Mouse (Mus musculus): ENCODE results near the gene Atp6v1g1. TPM values are rescaled to one million over a fixed set of nuclear protein-coding genes. Genes with fewer than 3 reads are reported as not detected.

Gene Atp6v1g1
- polyA plus RNA-seq, 1 experiment from 2014 or later: 414 TPM

GRCm38 (mm10) chr4:63561861-63562675 is 17.5 kb downstream of the Atp6v1g1 start:
- H3K27ac ChIP-seq (ENCODE audit: low read length): no peak overlapping the region
- no peak for ATAC-seq

GRCm38 (mm10) chr4:63562742-63563141 is 18.2 kb downstream of the Atp6v1g1 start:
- Histone ChIP-seq H3K4me1 (ENCODE audit: control insufficient read depth, insufficient read depth, low read length) (peaks cover 6% of the 10 kb centered on the region; the same call in 1 of the 2 replicates), H3K4me3 (ENCODE audit: low read depth, low read length) (no peak overlapping the region), H3K27me3 (ENCODE audit: control insufficient read depth, insufficient read depth, low read depth, low read length) (no peaks in the 10 kb centered on the region), H3K27ac (ENCODE audit: low read length) (no peak overlapping the region), H3K9ac (ENCODE audit: low read depth, low read length) (no peak overlapping the region), H3K4me2 (ENCODE audit: low read length) (no peak overlapping the region), H3K9me3 (replicated peaks; ENCODE audit: control insufficient read depth, low read length, poor library complexity, severe bottlenecking) (no peaks in the 10 kb centered on the region), H3K36me3 (ENCODE audit: control insufficient read depth, insufficient read depth, low read length) (no peaks in the 10 kb centered on the region)
- no peak for ATAC-seq
- 84% methylated on average over 4 of the region's 4 CpGs for WGBS

More at GRCm38 (mm10) chr4:63561861-63562675, 17.5 kb downstream of the Atp6v1g1 start:
- Histone ChIP-seq H3K4me3 (ENCODE audit: low read depth, low read length) (no peak overlapping the region), H3K4me1 (ENCODE audit: control insufficient read depth, insufficient read depth, low read length) (peaks cover 7% of the 10 kb centered on the region; the same call in 1 of the 2 replicates), H3K4me2 (ENCODE audit: low read length) (no peak overlapping the region), H3K27me3 (ENCODE audit: control insufficient read depth, insufficient read depth, low read depth, low read length) (no peaks in the 10 kb centered on the region), H3K9ac (ENCODE audit: low read depth, low read length) (no peak overlapping the region), H3K36me3 (ENCODE audit: control insufficient read depth, insufficient read depth, low read length) (no peaks in the 10 kb centered on the region), H3K9me3 (replicated peaks; ENCODE audit: control insufficient read depth, low read length, poor library complexity, severe bottlenecking) (no peaks in the 10 kb centered on the region)
- WGBS: 84% methylated on average over 7 of the region's 7 CpGs

GRCm38 (mm10) chr4:63567712-63568390 is 23.3 kb downstream of the Atp6v1g1 start:
- Histone ChIP-seq H3K4me3 (ENCODE audit: low read depth, low read length) (no peak overlapping the region), H3K36me3 (ENCODE audit: control insufficient read depth, insufficient read depth, low read length) (no peaks in the 10 kb centered on the region), H3K9me3 (replicated peaks; ENCODE audit: control insufficient read depth, low read length, poor library complexity, severe bottlenecking) (no peaks in the 10 kb centered on the region), H3K27me3 (ENCODE audit: control insufficient read depth, insufficient read depth, low read depth, low read length) (no peaks in the 10 kb centered on the region), H3K4me1 (ENCODE audit: control insufficient read depth, insufficient read depth, low read length) (peaks cover 11% of the 10 kb centered on the region), H3K4me2 (ENCODE audit: low read length) (no peak overlapping the region), H3K27ac (ENCODE audit: low read length) (no peak overlapping the region), H3K9ac (ENCODE audit: low read depth, low read length) (no peak overlapping the region)
- no peak for ATAC-seq
- 88% methylated on average over 10 of the region's 10 CpGs for whole genome bisulfite sequencing

GRCm38 (mm10) chr4:63569322-63569721 is 24.8 kb downstream of the Atp6v1g1 start:
- H3K4me1 ChIP-seq (ENCODE audit: control insufficient read depth, insufficient read depth, low read length): peaks cover 11% of the 10 kb centered on the region
- 84% methylated on average over 8 of the region's 8 CpGs for WGBS
- H3K9ac ChIP-seq (ENCODE audit: low read depth, low read length): no peak overlapping the region
- ATAC-seq: no peak
- no peak overlapping the region for H3K4me3 ChIP-seq (ENCODE audit: low read depth, low read length)
- H3K27me3 ChIP-seq (ENCODE audit: control insufficient read depth, insufficient read depth, low read depth, low read length): no peaks in the 10 kb centered on the region
- H3K36me3 ChIP-seq (ENCODE audit: control insufficient read depth, insufficient read depth, low read length): no peaks in the 10 kb centered on the region
- no peak overlapping the region; the same call in 1 of the 2 replicates for H3K27ac ChIP-seq (ENCODE audit: low read length)
- H3K4me2 ChIP-seq (ENCODE audit: low read length): no peak overlapping the region
- H3K9me3 ChIP-seq (replicated peaks; ENCODE audit: control insufficient read depth, low read length, poor library complexity, severe bottlenecking): no peaks in the 10 kb centered on the region

GRCm38 (mm10) chr4:63570208-63570781 is 25.7 kb downstream of the Atp6v1g1 start:
- Histone ChIP-seq H3K27ac (ENCODE audit: low read length) (peak overlapping the region; percentile 26), H3K27me3 (ENCODE audit: control insufficient read depth, insufficient read depth, low read depth, low read length) (no peaks in the 10 kb centered on the region), H3K9ac (ENCODE audit: low read depth, low read length) (0 out of 2 replicates have a peak overlapping the region, but pooled peaks have one; percentile 40), H3K9me3 (replicated peaks; ENCODE audit: control insufficient read depth, low read length, poor library complexity, severe bottlenecking) (no peaks in the 10 kb centered on the region), H3K4me1 (ENCODE audit: control insufficient read depth, insufficient read depth, low read length) (peaks cover 11% of the 10 kb centered on the region), H3K4me2 (ENCODE audit: low read length) (no peak overlapping the region), H3K36me3 (ENCODE audit: control insufficient read depth, insufficient read depth, low read length) (no peaks in the 10 kb centered on the region), H3K4me3 (ENCODE audit: low read depth, low read length) (no peak overlapping the region)
- ATAC-seq: no peak
- WGBS: 10% methylated on average over 7 of the region's 7 CpGs

- H3K4me1 ChIP-seq (ENCODE audit: control insufficient read depth, insufficient read depth, low read length): peaks cover 11% of the 10 kb centered on the region
- WGBS: 94% methylated on average over 5 of the region's 5 CpGs
- ATAC-seq: no peak
These were observed 28.0 kb downstream of the Atp6v1g1 start for GRCm38 (mm10) chr4:63572621-63573020.

GRCm38 (mm10) chr4:63579649-63580048 is 35.1 kb downstream of the Atp6v1g1 start:
- H3K4me2 ChIP-seq (ENCODE audit: low read length): no peak overlapping the region
- no peaks in the 10 kb centered on the region for H3K36me3 ChIP-seq (ENCODE audit: control insufficient read depth, insufficient read depth, low read length)
- H3K4me1 ChIP-seq (ENCODE audit: control insufficient read depth, insufficient read depth, low read length): peaks cover 9% of the 10 kb centered on the region
- H3K4me3 ChIP-seq (ENCODE audit: low read depth, low read length): no peak overlapping the region
- no peak overlapping the region for H3K27ac ChIP-seq (ENCODE audit: low read length)
- WGBS: 71% methylated on average over 14 of the region's 14 CpGs
- ATAC-seq: peak; percentile 11; the same call in 1 of the 2 replicates
- no peaks in the 10 kb centered on the region for H3K9me3 ChIP-seq (replicated peaks; ENCODE audit: control insufficient read depth, low read length, poor library complexity, severe bottlenecking)
- H3K27me3 ChIP-seq (ENCODE audit: control insufficient read depth, insufficient read depth, low read depth, low read length): no peaks in the 10 kb centered on the region
- H3K9ac ChIP-seq (ENCODE audit: low read depth, low read length): no peak overlapping the region

More at GRCm38 (mm10) chr4:63572621-63573020, 28.0 kb downstream of the Atp6v1g1 start:
- H3K9ac ChIP-seq (ENCODE audit: low read depth, low read length): no peak overlapping the region
- H3K4me2 ChIP-seq (ENCODE audit: low read length): no peak overlapping the region
- no peak overlapping the region for H3K4me3 ChIP-seq (ENCODE audit: low read depth, low read length)
- no peaks in the 10 kb centered on the region for H3K27me3 ChIP-seq (ENCODE audit: control insufficient read depth, insufficient read depth, low read depth, low read length)
- H3K36me3 ChIP-seq (ENCODE audit: control insufficient read depth, insufficient read depth, low read length): no peaks in the 10 kb centered on the region
- H3K27ac ChIP-seq (ENCODE audit: low read length): no peak overlapping the region
- no peaks in the 10 kb centered on the region for H3K9me3 ChIP-seq (replicated peaks; ENCODE audit: control insufficient read depth, low read length, poor library complexity, severe bottlenecking)

- 0 out of 2 replicates have a peak overlapping the region, but pooled peaks have one; percentile 12 for H3K9ac ChIP-seq (ENCODE audit: low read depth, low read length)
These were observed 35.5 kb downstream of the Atp6v1g1 start for GRCm38 (mm10) chr4:63580078-63580477.

More at GRCm38 (mm10) chr4:63580078-63580477, 35.5 kb downstream of the Atp6v1g1 start:
- WGBS: 12% methylated on average over 6 of the region's 6 CpGs
- no peaks in the 10 kb centered on the region for H3K36me3 ChIP-seq (ENCODE audit: control insufficient read depth, insufficient read depth, low read length)
- H3K4me2 ChIP-seq (ENCODE audit: low read length): no peak overlapping the region
- no peak overlapping the region for H3K4me3 ChIP-seq (ENCODE audit: low read depth, low read length)
- H3K27me3 ChIP-seq (ENCODE audit: control insufficient read depth, insufficient read depth, low read depth, low read length): no peaks in the 10 kb centered on the region
- peak; percentile 90 for ATAC-seq
- peaks cover 9% of the 10 kb centered on the region for H3K4me1 ChIP-seq (ENCODE audit: control insufficient read depth, insufficient read depth, low read length)
- H3K9me3 ChIP-seq (replicated peaks; ENCODE audit: control insufficient read depth, low read length, poor library complexity, severe bottlenecking): no peaks in the 10 kb centered on the region
- 0 out of 2 replicates have a peak overlapping the region, but pooled peaks have one; percentile 43 for H3K27ac ChIP-seq (ENCODE audit: low read length)

Data from midbrain, embryonic 16.5 days (tissue).